Mouse (Mus musculus): ENCODE measurements around the gene Tuba4a.

Gene Tuba4a

DNA sequence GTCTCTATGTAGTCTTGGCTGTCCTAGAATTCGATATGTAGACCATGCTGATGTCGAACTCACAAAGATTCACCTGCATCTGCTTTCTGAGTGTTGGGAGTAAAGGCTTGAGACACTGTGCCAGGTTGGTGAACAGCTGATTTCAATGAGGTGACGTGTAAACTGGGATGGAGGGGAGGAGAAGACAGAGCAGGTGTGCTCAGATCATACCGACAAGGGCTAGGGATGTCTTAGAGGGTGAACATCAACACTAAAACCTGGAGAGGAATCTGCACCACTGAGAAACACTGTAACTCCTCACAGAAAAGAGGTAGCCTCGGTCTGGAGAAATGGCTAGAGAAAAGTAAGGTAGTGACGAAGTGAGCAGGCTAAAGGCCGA, 51.6 kb downstream of the Tuba4a start:
- DNase-seq (ENCODE audit: low spot score in 2 of 2) = no peak
